Comparison of ENCODE assay signal across 22 mouse cellular contexts in genomic region chr5:74240298-74240697, GRCm38 (mm10). TPM values are rescaled to one million over a fixed set of nuclear protein-coding genes. Genes with fewer than 3 reads are reported as not detected.
A peak's percentile ranks its signal among the peaks of the same experiment; 100 is the strongest.
DNase-seq lines count a peak whose midpoint lies in the region; ATAC-seq and TF ChIP-seq lines count a peak whose summit lies in the region.
"Had no signal": no experiment of that assay in that cellular context is flagged by ENCODE, and none has a peak within 500 bp of the region (broad histone marks: within the 10 kb centered on the region; RNA-seq: fewer than 3 reads in every experiment).

No protein-coding gene starts in this region.

- H3K27ac ChIP-seq in hindbrain, embryonic 10.5 days: peak overlapping the region; percentile 50; the same call in 1 of the 2 replicates
- H3K27ac ChIP-seq in hindbrain, postnatal 0 days: no peak overlapping the region
- H3K27ac ChIP-seq in lung, embryonic 15.5 days: peak overlapping the region; percentile 78
- no peak overlapping the region for H3K27ac ChIP-seq in intestine, embryonic 15.5 days
- no peak overlapping the region for H3K27ac ChIP-seq in stomach, embryonic 14.5 days (ENCODE audit: low read length)
- H3K27ac ChIP-seq: forebrain, embryonic 13.5 days; heart, adult 2 months; heart, embryonic 15.5 days had no signal

- H3K4me3 ChIP-seq in hindbrain, embryonic 10.5 days: no peak overlapping the region
- no peak overlapping the region for H3K4me3 ChIP-seq in hindbrain, postnatal 0 days (ENCODE audit: low read length)
- no peak overlapping the region for H3K4me3 ChIP-seq in lung, embryonic 15.5 days
- H3K4me3 ChIP-seq in intestine, embryonic 15.5 days (replicated peaks): no peak overlapping the region
- H3K4me3 ChIP-seq in stomach, embryonic 14.5 days (ENCODE audit: low read depth, low read length): no peak overlapping the region
- H3K4me3 ChIP-seq: forebrain, embryonic 13.5 days; heart, adult 2 months; heart, embryonic 15.5 days had no signal

- H3K4me1 ChIP-seq in hindbrain, embryonic 10.5 days (replicated peaks): peaks cover 34% of the 10 kb centered on the region
- H3K4me1 ChIP-seq in hindbrain, postnatal 0 days (ENCODE audit: insufficient read depth, low read length): no peaks in the 10 kb centered on the region
- H3K4me1 ChIP-seq in lung, embryonic 15.5 days: peaks cover 21% of the 10 kb centered on the region
- H3K4me1 ChIP-seq in intestine, embryonic 15.5 days (replicated peaks): peaks cover 17% of the 10 kb centered on the region
- H3K4me1 ChIP-seq in stomach, embryonic 14.5 days (ENCODE audit: control insufficient read depth, insufficient read depth, low read length): peaks cover 16% of the 10 kb centered on the region

- WGBS in hindbrain, embryonic 10.5 days: 73% methylated on average over 8 of the region's 8 CpGs
- WGBS in hindbrain, postnatal 0 days: 76% methylated on average over 8 of the region's 8 CpGs
- 45% methylated on average over 8 of the region's 8 CpGs for WGBS in lung, embryonic 15.5 days
- WGBS in intestine, embryonic 15.5 days: 45% methylated on average over 8 of the region's 8 CpGs
- 62% methylated on average over 8 of the region's 8 CpGs for WGBS in stomach, embryonic 14.5 days

- H3K4me2 ChIP-seq in hindbrain, postnatal 0 days (ENCODE audit: low read depth, low read length): no peak overlapping the region
- no peak overlapping the region for H3K4me2 ChIP-seq in lung, embryonic 15.5 days
- no peak overlapping the region for H3K4me2 ChIP-seq in intestine, embryonic 15.5 days (replicated peaks)
- H3K4me2 ChIP-seq in stomach, embryonic 14.5 days (replicated peaks; ENCODE audit: low read depth, low read length): no peak overlapping the region
- H3K4me2 ChIP-seq: forebrain, embryonic 13.5 days; heart, embryonic 11.5 days; heart, embryonic 15.5 days had no signal

- TF ChIP-seq CTCF in hindbrain, postnatal 0 days (IDR thresholded peaks at IDR 0.05; ENCODE audit: low read depth): no peak

- no peaks in the 10 kb centered on the region for H3K36me3 ChIP-seq in hindbrain, embryonic 10.5 days
- H3K36me3 ChIP-seq in hindbrain, postnatal 0 days (ENCODE audit: insufficient read depth, low read length): no peaks in the 10 kb centered on the region
- H3K36me3 ChIP-seq in lung, embryonic 15.5 days: no peaks in the 10 kb centered on the region
- no peaks in the 10 kb centered on the region for H3K36me3 ChIP-seq in intestine, embryonic 15.5 days
- H3K36me3 ChIP-seq in stomach, embryonic 14.5 days (ENCODE audit: control insufficient read depth, insufficient read depth, low read length): no peaks in the 10 kb centered on the region
- H3K36me3 ChIP-seq: heart, embryonic 15.5 days had no signal

- no peak for DNase-seq in hindbrain, embryonic 10.5 days (ENCODE audit: low spot score)
- DNase-seq in hindbrain, postnatal 0 days (ENCODE audit: low spot score): no peak
- DNase-seq in lung, postnatal 36 days: no peak
- no peak for DNase-seq in layer of hippocampus, adult 9-11 months
- DNase-seq in urinary bladder, postnatal 25 days (ENCODE audit: low spot score): no peak
- DNase-seq: adrenal gland, adult 8-10 months; adrenal gland, postnatal 36 days; B cell, adult 2 months; cerebellum, adult 8-10 months; cerebellum, postnatal 14 days; forebrain, postnatal 0 days; gastrocnemius, postnatal 14 days; heart, adult 2 months; heart, postnatal 14 days had no signal

- ATAC-seq in hindbrain, postnatal 0 days: no peak
- ATAC-seq in lung, embryonic 15.5 days (ENCODE audit: borderline replicate concordance, extremely low read depth, low FRiP score, low TSS enrichment): no peak
- peak; percentile 54; the same call in 1 of the 2 replicates for ATAC-seq in intestine, embryonic 15.5 days
- peak; percentile 12; the same call in 1 of the 2 replicates for ATAC-seq in stomach, embryonic 14.5 days (ENCODE audit: insufficient number of reproducible peaks, insufficient read depth, low FRiP score, low read depth)
- ATAC-seq: CD4-positive, CD25-positive, alpha-beta regulatory T cell, adult 4 months; forebrain, embryonic 13.5 days; forebrain, postnatal 0 days had no signal

- H3K27me3 ChIP-seq in hindbrain, embryonic 10.5 days (ENCODE audit: insufficient read depth, poor library complexity, severe bottlenecking): no peaks in the 10 kb centered on the region
- H3K27me3 ChIP-seq in hindbrain, postnatal 0 days (ENCODE audit: insufficient read depth, low read length): no peaks in the 10 kb centered on the region
- no peaks in the 10 kb centered on the region for H3K27me3 ChIP-seq in lung, embryonic 15.5 days
- no peaks in the 10 kb centered on the region for H3K27me3 ChIP-seq in intestine, embryonic 15.5 days (replicated peaks)
- no peaks in the 10 kb centered on the region for H3K27me3 ChIP-seq in stomach, embryonic 14.5 days (ENCODE audit: control insufficient read depth, insufficient read depth, low read length)
- H3K27me3 ChIP-seq: forebrain, embryonic 13.5 days; heart, embryonic 15.5 days had no signal

- H3K9ac ChIP-seq in hindbrain, postnatal 0 days (replicated peaks; ENCODE audit: low read length): no peak overlapping the region
- H3K9ac ChIP-seq in lung, embryonic 15.5 days: no peak overlapping the region
- no peak overlapping the region for H3K9ac ChIP-seq in intestine, embryonic 15.5 days
- no peak overlapping the region for H3K9ac ChIP-seq in stomach, embryonic 14.5 days (replicated peaks; ENCODE audit: low read depth, low read length)
- H3K9ac ChIP-seq: forebrain, embryonic 13.5 days; forebrain, postnatal 0 days; heart, embryonic 15.5 days had no signal

- H3K9me3 ChIP-seq in hindbrain, embryonic 10.5 days: no peaks in the 10 kb centered on the region
- H3K9me3 ChIP-seq in hindbrain, postnatal 0 days (ENCODE audit: low read length): no peaks in the 10 kb centered on the region
- no peaks in the 10 kb centered on the region for H3K9me3 ChIP-seq in lung, embryonic 15.5 days
- H3K9me3 ChIP-seq in intestine, embryonic 15.5 days: no peaks in the 10 kb centered on the region
- H3K9me3 ChIP-seq in stomach, embryonic 14.5 days (ENCODE audit: control insufficient read depth, low read depth, low read length): no peaks in the 10 kb centered on the region
- H3K9me3 ChIP-seq: forebrain, embryonic 13.5 days; G1E; heart, embryonic 15.5 days had no signal

RNA-seq across cellular contexts. Expression of gene Rasl11b, which starts 45.2 kb away (rescaled TPM):
- 30.5 and 32.7 TPM in 2 replicates for polyA plus RNA-seq in hindbrain, embryonic 10.5 days (2016; fragmentation: Nextera tagmentation; extraction: Ambion mirVana)
- 5.9 and 7.2 TPM in 2 replicates for total RNA-seq in hindbrain, postnatal 0 days (2014; rRNA removed)
- polyA plus RNA-seq in hindbrain, postnatal 0 days (2015; fragmentation: Nextera tagmentation; extraction: Ambion mirVana): 16.7 and 17.1 TPM in 2 replicates
- 150 and 154 TPM in 2 replicates for polyA plus RNA-seq in lung, embryonic 15.5 days (2015; fragmentation: Nextera tagmentation; extraction: Ambion mirVana)
- polyA plus RNA-seq in intestine, embryonic 15.5 days (2015; fragmentation: Nextera tagmentation; extraction: Ambion mirVana): 34.9 and 38.3 TPM in 2 replicates
- 51.2 and 52.0 TPM in 2 replicates for polyA plus RNA-seq in stomach, embryonic 14.5 days (2014; fragmentation: Nextera tagmentation; extraction: Ambion mirVana)

Comparison
In these comparisons a context has a peak if more than half of its experiments do, and no peak if none do; other contexts are left out.
1. H3K27ac ChIP-seq: peak in hindbrain, embryonic 10.5 days (single experiment) and lung, embryonic 15.5 days (single experiment); none in hindbrain, postnatal 0 days (single experiment), intestine, embryonic 15.5 days (single experiment) and stomach, embryonic 14.5 days (single experiment).
2. ATAC-seq: peak in intestine, embryonic 15.5 days (single experiment) and stomach, embryonic 14.5 days (single experiment); none in hindbrain, postnatal 0 days (single experiment) and lung, embryonic 15.5 days (single experiment).